Mouse (Mus musculus) E14TG2a.4 (cell line): ENCODE results near the gene Tie1.

Experiments
- CTCF ChIP-seq: conservative IDR thresholded peaks from 2 replicates; pipeline ENCODE4 v1.5.1; 2014; ENCODE audit warnings: low read length
- NANOG ChIP-seq: IDR thresholded peaks from 2 replicates; pipeline ENCODE4 v1.6.1; 2014; ENCODE audit warnings: borderline replicate concordance, low read length, mixed read lengths
- POU5F1 ChIP-seq: IDR thresholded peaks from 2 replicates; pipeline ENCODE4 v1.6.1; 2014; ENCODE audit warnings: low read length, borderline replicate concordance

- no peak for TF ChIP-seq CTCF
- no peak for TF ChIP-seq POU5F1
- TF ChIP-seq NANOG = no peak
Measured at GRCm38 (mm10) chr4:118489717-118490132, at the start of gene Tie1.
